Mouse (Mus musculus) heart, adult 2 months (tissue): ENCODE measurements around the gene Phf5a.

Experiments
- CTCF ChIP-seq: fragments of 200-600 bp; IDR thresholded peaks from 2 replicates; pipeline ENCODE4 v1.8.1; 2022; ENCODE audit warnings: antibody characterized with exemption, mild to moderate bottlenecking, moderate library complexity
- POLR2A ChIP-seq: fragments of 200-500 bp; IDR thresholded peaks from 2 replicates; pipeline ENCODE4 v1.6.1; 2011; ENCODE audit warnings: mild to moderate bottlenecking, low read depth, low read length, control low read depth; ENCODE audit not compliant: insufficient read depth

GRCm38 (mm10) chr15:81831136-81831825 is 40.4 kb downstream of the Phf5a start:
- peak; percentile 99; the same call in 1 of the 2 replicates for TF ChIP-seq CTCF
- peak; percentile 64 for TF ChIP-seq POLR2A
